Mouse (Mus musculus) lung, adult 2 months (tissue): Measurements from ENCODE around the gene Defb21.

ENCODE experiments used
- CTCF ChIP-seq: fragments of 200-500 bp; IDR thresholded peaks from 2 replicates; pipeline ENCODE4 v1.5.1; 2011; ENCODE audit warnings: mild to moderate bottlenecking, low read length, control low read depth; ENCODE audit not compliant: insufficient read depth
- POLR2A ChIP-seq: fragments of 200-500 bp; IDR thresholded peaks from 2 replicates; pipeline ENCODE4 v1.6.1; 2011; ENCODE audit warnings: low read depth, mild to moderate bottlenecking, control low read depth, low read length, borderline replicate concordance; ENCODE audit errors: extremely low read depth

DNA sequence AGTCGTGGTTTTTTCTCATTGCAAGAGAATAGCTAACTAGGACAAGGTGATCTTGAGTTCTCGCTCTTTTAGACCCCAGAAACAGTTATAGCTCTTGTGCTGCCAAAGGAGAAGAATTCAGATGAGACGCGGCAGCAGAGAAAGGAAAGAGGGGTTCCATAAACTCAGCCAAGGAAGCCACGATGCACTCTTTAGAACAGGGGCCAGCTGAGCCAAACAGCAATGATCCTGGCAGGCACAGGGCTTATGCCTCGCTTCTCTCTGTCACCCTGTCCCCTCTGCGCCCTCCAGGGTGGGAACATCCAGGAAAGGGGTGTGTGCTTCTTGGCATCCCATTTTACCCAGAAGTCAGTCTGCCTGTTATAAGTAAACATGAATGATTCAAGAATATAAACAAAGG lies 26.8 kb downstream of the Defb21 start, which contains the start of gene Defb45:
- TF ChIP-seq CTCF, result no peak
- TF ChIP-seq POLR2A, result no peak
